Mouse (Mus musculus) olfactory bulb, adult 2 months (tissue): ENCODE data around the gene Zcchc24. TPM values are rescaled to one million over a fixed set of nuclear protein-coding genes. Genes with fewer than 3 reads are reported as not detected.

Source experiments
- H3K27ac ChIP-seq: fragments of 200-500 bp; 2 replicates; pipeline ENCODE4 v1.5.1; 2012; ENCODE audit warnings: low read depth, low read length; ENCODE audit not compliant: insufficient read depth
- H3K4me1 ChIP-seq: fragments of 200-500 bp; 2 replicates; pipeline ENCODE4 v1.6.1; 2012; ENCODE audit warnings: low read length; ENCODE audit not compliant: control insufficient read depth, insufficient read depth
- H3K4me3 ChIP-seq: fragments of 200-500 bp; 2 replicates; pipeline ENCODE4 v1.5.1; 2012; ENCODE audit warnings: mild to moderate bottlenecking, low read depth, low read length, moderate library complexity; ENCODE audit not compliant: insufficient read depth
- CTCF ChIP-seq: fragments of 200-500 bp; IDR thresholded peaks from 2 replicates; pipeline ENCODE4 v1.5.1; 2012; ENCODE audit warnings: low read depth, mild to moderate bottlenecking, low read length, moderate library complexity; ENCODE audit not compliant: insufficient read depth
- POLR2A ChIP-seq: fragments of 200-500 bp; IDR thresholded peaks from 2 replicates; pipeline ENCODE4 v1.6.1; 2012; ENCODE audit warnings: mild to moderate bottlenecking, low read depth, low read length, moderate library complexity; ENCODE audit not compliant: insufficient read depth
- WGBS: fragments of 180-500 bp; shearing (Covaris S2); methylation state at CpG from one replicate; pipeline ENCODE4 v1.1.7; 2018; 5-methylcytosine and 5-hydroxymethylcytosine counted together
- polyA plus RNA-seq: library from polyadenylated mRNA; stranded (reverse); fragments of >200 nt; gene quantifications from 2 replicates; pipeline ENCODE4 v1.2.4, GENCODE M21; 2012; ENCODE audit warnings: low replicate concordance; ENCODE audit not compliant: missing spikeins, insufficient read depth, insufficient read length

The Zcchc24 gene
- polyA plus RNA-seq, 1 experiment: not detected

- Histone ChIP-seq H3K4me3 (no peak overlapping the region), H3K27ac (no peak overlapping the region), H3K4me1 (no peaks in the 10 kb centered on the region)
- WGBS: 80% methylated on average over 7 of the region's 7 CpGs
- TF ChIP-seq CTCF (no peak), POLR2A (no peak)
These were observed 82.5 kb downstream of the Zcchc24 start for GRCm38 (mm10) chr14:25686216-25686945.

GRCm38 (mm10) chr14:25682020-25682419 is 86.8 kb downstream of the Zcchc24 start:
- TF ChIP-seq CTCF: no peak
- WGBS: 80% methylated on average over 6 of the region's 6 CpGs
- Histone ChIP-seq H3K4me1 (no peaks in the 10 kb centered on the region), H3K27ac (no peak overlapping the region), H3K4me3 (no peak overlapping the region)

GRCm38 (mm10) chr14:25679625-25680024 is 89.2 kb downstream of the Zcchc24 start:
- 80% methylated on average over 7 of the region's 7 CpGs for WGBS
- Histone ChIP-seq H3K4me3 (no peak overlapping the region), H3K27ac (no peak overlapping the region), H3K4me1 (no peaks in the 10 kb centered on the region)
- no peak for TF ChIP-seq POLR2A

- Histone ChIP-seq H3K4me3 (no peak overlapping the region), H3K27ac (no peak overlapping the region), H3K4me1 (peaks cover 14% of the 10 kb centered on the region)
- TF ChIP-seq CTCF (no peak), POLR2A (no peak)
- 64% methylated on average over 3 of the region's 3 CpGs for WGBS
These were observed 101.3 kb downstream of the Zcchc24 start for GRCm38 (mm10) chr14:25667587-25667986.

DNA sequence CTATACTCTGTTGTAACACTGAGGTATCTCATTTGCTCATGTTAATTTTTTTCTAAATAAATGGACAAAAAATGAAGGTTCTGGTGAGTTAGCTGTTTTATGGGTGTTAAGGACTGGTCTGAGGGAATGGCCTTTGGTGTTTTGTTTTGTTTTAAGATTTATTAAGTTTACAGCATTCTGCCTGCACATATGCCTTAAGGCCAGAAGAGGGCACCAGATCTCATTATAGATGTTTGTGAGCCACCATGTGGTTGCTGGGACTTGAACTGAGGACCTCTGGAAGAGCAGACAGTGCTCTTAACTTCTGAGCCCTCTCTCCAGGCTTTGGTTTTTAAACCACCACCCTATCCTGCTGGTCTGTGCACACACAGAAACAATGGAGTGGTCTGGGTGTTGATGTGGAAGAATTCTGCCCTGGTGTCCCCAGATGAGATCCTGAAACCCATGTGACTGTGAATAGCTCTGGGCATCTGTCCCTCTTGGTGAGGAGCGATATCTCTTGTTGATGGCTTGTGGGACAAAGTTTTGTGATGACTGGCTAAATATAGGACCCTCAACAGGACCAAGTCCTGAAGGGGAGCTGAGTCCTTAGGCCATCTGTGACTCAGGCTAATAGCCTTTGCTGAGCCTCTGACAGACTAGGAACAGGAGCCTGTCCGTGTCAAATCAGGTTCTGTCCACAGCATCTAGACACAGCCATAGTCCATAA is 102.0 kb downstream of the Zcchc24 start:
- TF ChIP-seq POLR2A (no peak), CTCF (no peak)
- Histone ChIP-seq H3K4me1 (peaks cover 14% of the 10 kb centered on the region), H3K27ac (no peak overlapping the region), H3K4me3 (no peak overlapping the region)
- 95% methylated on average over 2 of the region's 2 CpGs for WGBS

GRCm38 (mm10) chr14:25665314-25665970 is 103.4 kb downstream of the Zcchc24 start:
- H3K27ac ChIP-seq: no peak overlapping the region
- WGBS: 68% methylated on average over 19 of the region's 19 CpGs

DNA sequence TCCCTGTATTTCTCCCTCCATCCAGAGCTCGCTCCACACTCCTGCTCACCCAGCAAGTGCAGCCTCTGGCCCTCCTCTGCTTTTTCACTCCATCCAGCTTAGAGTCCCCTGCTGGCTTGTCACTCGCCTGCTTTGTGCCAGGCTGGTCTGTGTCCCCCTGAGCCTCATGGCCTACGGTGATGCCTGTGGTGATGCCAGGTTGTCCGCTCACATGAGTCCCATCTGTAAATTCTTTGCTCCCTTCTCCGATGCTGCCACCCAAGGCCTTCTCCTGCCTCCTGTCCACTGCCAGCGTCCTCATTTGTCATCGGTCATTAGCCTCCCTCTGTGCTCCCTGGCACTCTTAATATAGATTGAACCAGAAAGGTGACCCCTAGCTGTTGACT is 104.5 kb downstream of the Zcchc24 start:
- no peak for TF ChIP-seq POLR2A
- TF ChIP-seq CTCF: no peak
- Histone ChIP-seq H3K4me1 (peaks cover 17% of the 10 kb centered on the region), H3K4me3 (no peak overlapping the region), H3K27ac (no peak overlapping the region)
- 73% methylated on average over 7 of the region's 7 CpGs for WGBS

More at GRCm38 (mm10) chr14:25665314-25665970, 103.4 kb downstream of the Zcchc24 start:
- TF ChIP-seq POLR2A (no peak), CTCF (no peak)
- peaks cover 17% of the 10 kb centered on the region for H3K4me1 ChIP-seq
- H3K4me3 ChIP-seq: no peak overlapping the region

DNA sequence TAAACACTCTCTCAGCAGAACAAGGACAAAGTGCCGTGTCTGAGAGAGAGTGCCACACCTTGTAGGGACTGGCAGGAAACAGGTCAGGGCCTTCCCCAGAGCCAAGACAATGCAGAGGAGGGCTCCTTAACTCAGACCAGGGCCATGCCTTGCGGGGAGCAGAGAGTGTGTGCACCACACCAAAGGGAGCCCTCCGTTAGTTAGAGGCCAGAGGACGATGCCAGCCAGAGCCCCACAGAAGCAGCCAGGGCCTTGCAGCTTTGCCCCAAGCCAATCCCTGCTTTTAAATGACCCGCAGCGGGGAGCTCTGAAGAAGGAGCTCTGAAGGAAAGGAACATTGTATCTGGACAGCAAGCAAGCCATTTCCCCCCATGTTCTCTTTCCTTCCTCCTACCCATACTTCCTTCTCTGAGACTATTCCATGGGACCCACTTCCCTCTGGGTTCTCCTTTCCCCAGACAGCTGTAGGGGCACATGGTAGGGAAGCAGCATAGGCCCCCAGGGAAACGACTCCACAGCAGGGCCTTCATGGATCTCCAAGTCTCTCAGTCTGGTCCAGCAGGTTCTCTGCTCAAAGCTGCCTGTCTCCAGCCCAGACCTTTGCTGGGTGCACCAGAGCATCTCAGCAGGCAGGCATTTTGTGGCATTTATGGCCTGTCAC is 105.1 kb downstream of the Zcchc24 start:
- Histone ChIP-seq H3K4me3 (no peak overlapping the region), H3K4me1 (peaks cover 17% of the 10 kb centered on the region), H3K27ac (no peak overlapping the region)
- whole genome bisulfite sequencing: 78% methylated on average over 7 of the region's 7 CpGs
- no peak for TF ChIP-seq CTCF
- TF ChIP-seq POLR2A: no peak

Other genes with a start within 250 kb of the Zcchc24 start
- not detected in 2 replicates for gene Ppif, start 74.9 kb downstream of the Zcchc24 start, polyA plus RNA-seq
- not detected in 2 replicates for gene Anxa11, start 73.1 kb upstream of the Zcchc24 start, polyA plus RNA-seq
- not detected in 2 replicates for gene Plac9a, start 134.1 kb upstream of the Zcchc24 start, polyA plus RNA-seq
- not detected in 2 replicates for gene Tmem254a, start 158.6 kb upstream of the Zcchc24 start, polyA plus RNA-seq
- not detected in 2 replicates for gene Cphx1, start 169.3 kb upstream of the Zcchc24 start, polyA plus RNA-seq
- not detected in 2 replicates for gene Duxbl1, start 209.5 kb upstream of the Zcchc24 start, polyA plus RNA-seq